Mouse (Mus musculus) G1E (cell line): ENCODE results near the gene Nxpe2. TPM values are rescaled to one million over a fixed set of nuclear protein-coding genes. Genes with fewer than 3 reads are reported as not detected.

Experiments used
- ATAC-seq: 2 replicates; pipeline ENCODE4 v1.8.0; 2016; ENCODE audit warnings: mild to moderate bottlenecking; ENCODE audit not compliant: insufficient number of reproducible peaks, poor library complexity, low FRiP score, severe bottlenecking; ENCODE audit errors: extremely low read depth
- DNase-seq: peaks from one replicate; pipeline ENCODE4 v3.0.0; 2012; ENCODE audit warnings: low spot score
- H3K27me3 ChIP-seq: 2 replicates; pipeline ENCODE4 v1.6.1; 2012; ENCODE audit warnings: mild to moderate bottlenecking, low read length, inconsistent platforms; ENCODE audit not compliant: insufficient read depth
- H3K36me3 ChIP-seq: replicated peaks from 2 replicates; pipeline ENCODE3; 2012; ENCODE audit warnings: mild to moderate bottlenecking, inconsistent platforms
- H3K4me1 ChIP-seq: 2 replicates; pipeline ENCODE4 v1.6.1; 2012; ENCODE audit warnings: low read depth, low read length, inconsistent platforms, mixed read lengths; ENCODE audit not compliant: insufficient read depth
- H3K4me3 ChIP-seq: 2 replicates; pipeline ENCODE4 v1.5.1; 2012; ENCODE audit warnings: low read depth, mild to moderate bottlenecking, inconsistent platforms, low read length, moderate library complexity, mixed read lengths
- H3K9me3 ChIP-seq: replicated peaks from 2 replicates; pipeline ENCODE4 v1.6.1; 2012; ENCODE audit warnings: inconsistent platforms
- CTCF ChIP-seq: IDR thresholded peaks from 2 replicates; pipeline ENCODE4 v1.5.1; 2012; ENCODE audit warnings: low read depth, low read length, inconsistent platforms, mixed read lengths
- GATA1 ChIP-seq: IDR thresholded peaks from 2 replicates; pipeline ENCODE4 v1.6.1; 2012; ENCODE audit warnings: borderline replicate concordance, low read length, inconsistent platforms, mixed read lengths
- GATA2 ChIP-seq: IDR thresholded peaks from 2 replicates; pipeline ENCODE4 v1.6.1; 2012; ENCODE audit warnings: low read depth, low read length, inconsistent platforms, borderline replicate concordance
- POLR2AphosphoS5 ChIP-seq: IDR thresholded peaks from 2 replicates; pipeline ENCODE4 v1.6.1; 2012; ENCODE audit warnings: low read depth, low read length, inconsistent platforms; ENCODE audit not compliant: insufficient replicate concordance
- TAL1 ChIP-seq: conservative IDR thresholded peaks from 2 replicates; pipeline ENCODE4 v1.6.1; 2012; ENCODE audit warnings: low read depth, low read length, inconsistent platforms, mixed read lengths
- polyA plus RNA-seq: library from polyadenylated mRNA; stranded (reverse); fragments of >175 nt; gene quantifications from 2 replicates; pipeline ENCODE4 v1.2.3, GENCODE M21; 2012
- total RNA-seq, 2 experiments: library from RNA; stranded (forward) in 1 of 2; stranded (reverse) in 1 of 2; fragments of 200-1000 nt in 1 of 2; fragments of >200 nt in 1 of 2; fragmentation: Nextera tagmentation in 1 of 2; gene quantifications; 2 replicates each; pipeline ENCODE4 v1.2.3; 2014 to 2017

Nxpe2 gene
- total RNA-seq (2014; fragmentation: Nextera tagmentation), result 10.5 and 64.3 TPM in 2 replicates
- 1.5 and 2.3 TPM in 2 replicates for total RNA-seq (2017)
- 0.12 and 0.18 TPM in 2 replicates for polyA plus RNA-seq

- Histone ChIP-seq H3K36me3 (no peaks in the 10 kb centered on the region), H3K4me1 (peaks cover 68% of the 10 kb centered on the region), H3K27me3 (no peaks in the 10 kb centered on the region), H3K4me3 (no peak within 1 kb of the TSS), H3K9me3 (no peaks in the 10 kb centered on the region)
- TF ChIP-seq POLR2AphosphoS5 (no peak), TAL1 (no peak), CTCF (no peak), GATA2 (no peak), GATA1 (no peak)
- DNase-seq (no peak), ATAC-seq (no peak)
Measured at GRCm38 (mm10) chr9:48353148-48353698, at the start of gene Nxpe2. Gene Nxpe2 (minus strand): TSS chr9:48353454.

GRCm38 (mm10) chr9:48389983-48390382, 36.7 kb upstream of the Nxpe2 start:
- Histone ChIP-seq H3K27me3 (no peaks in the 10 kb centered on the region), H3K4me1 (peaks cover 3% of the 10 kb centered on the region; the same call in 1 of the 2 replicates), H3K36me3 (peaks cover 77% of the 10 kb centered on the region), H3K9me3 (no peaks in the 10 kb centered on the region), H3K4me3 (no peak overlapping the region)
- ATAC-seq (no peak), DNase-seq (no peak)
- TF ChIP-seq GATA1 (no peak), GATA2 (no peak), POLR2AphosphoS5 (no peak), TAL1 (no peak), CTCF (no peak)

DNA sequence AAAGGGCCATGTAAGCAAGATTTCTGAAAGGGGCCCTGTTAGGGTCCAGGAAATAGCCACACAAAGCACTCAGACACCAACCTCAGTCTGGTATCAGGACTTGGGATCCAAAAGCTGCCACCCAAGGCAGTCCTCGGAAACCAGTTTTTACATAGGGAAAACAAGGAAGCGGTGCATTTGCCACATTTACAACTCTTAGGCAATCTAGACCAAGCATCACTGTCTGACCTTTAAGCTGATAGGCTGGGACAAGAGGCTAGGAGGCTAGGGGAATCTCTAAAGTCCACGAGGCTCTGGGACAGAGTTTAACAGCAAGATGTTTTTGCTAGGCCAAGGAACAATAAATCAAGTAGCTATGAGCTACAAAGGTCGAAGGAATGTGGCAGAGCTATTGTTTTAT, 35.2 kb upstream of the Nxpe2 start:
- DNase-seq, result no peak
- peaks cover 73% of the 10 kb centered on the region for H3K36me3 ChIP-seq
- H3K27me3 ChIP-seq, result no peaks in the 10 kb centered on the region
- H3K4me3 ChIP-seq, result no peak overlapping the region
- peaks cover 3% of the 10 kb centered on the region; the same call in 1 of the 2 replicates for H3K4me1 ChIP-seq
- TF ChIP-seq GATA1, result no peak
- TF ChIP-seq CTCF, result no peak
- no peak for TF ChIP-seq TAL1
- TF ChIP-seq POLR2AphosphoS5, result no peak
- TF ChIP-seq GATA2, result no peak
- no peaks in the 10 kb centered on the region for H3K9me3 ChIP-seq
- ATAC-seq, result no peak

- peaks cover 46% of the 10 kb centered on the region for H3K36me3 ChIP-seq
- peak; percentile 41 for ATAC-seq
Measured at GRCm38 (mm10) chr9:48374357-48374756, 21.1 kb upstream of the Nxpe2 start.

DNA sequence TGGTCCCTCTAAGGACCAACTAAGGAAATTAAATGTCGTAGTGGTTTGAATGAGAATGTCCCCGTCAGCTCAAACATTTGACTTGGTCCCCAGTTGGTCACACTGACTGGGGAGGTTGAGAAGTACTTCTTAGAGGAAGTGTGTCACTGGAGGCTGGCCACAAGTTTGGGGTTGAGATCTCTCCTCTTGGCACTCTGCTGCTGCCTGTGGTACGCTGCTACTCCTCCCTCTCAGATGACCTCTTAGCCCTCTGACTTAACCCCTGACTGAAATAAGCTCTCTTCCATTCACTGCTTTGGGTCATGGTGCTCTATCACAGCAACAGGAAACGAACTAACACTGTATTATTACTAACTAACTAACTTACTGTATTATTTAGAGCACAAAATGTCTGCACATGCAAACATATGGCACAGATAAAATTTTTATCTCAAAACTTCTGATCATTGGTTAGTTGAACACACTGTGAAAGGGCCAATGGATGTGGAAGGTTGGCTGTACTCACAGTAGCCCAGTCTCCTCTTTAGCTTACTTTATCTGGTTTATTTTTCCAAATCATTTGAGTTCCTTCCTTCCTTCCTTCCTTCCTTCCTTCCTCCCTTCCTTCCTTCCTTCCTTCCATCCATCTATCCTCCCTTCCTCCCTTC, 20.1 kb upstream of the Nxpe2 start:
- H3K4me1 ChIP-seq, result peaks cover 53% of the 10 kb centered on the region
- no peak overlapping the region; the same call in 1 of the 2 replicates for H3K4me3 ChIP-seq
- H3K9me3 ChIP-seq, result no peaks in the 10 kb centered on the region
- ATAC-seq, result peak; percentile 89
- no peaks in the 10 kb centered on the region for H3K27me3 ChIP-seq
- TF ChIP-seq CTCF (no peak), GATA2 (no peak), TAL1 (no peak), POLR2AphosphoS5 (no peak)
- DNase-seq, result peak; percentile 39
- peaks cover 50% of the 10 kb centered on the region for H3K36me3 ChIP-seq

More at GRCm38 (mm10) chr9:48374357-48374756, 21.1 kb upstream of the Nxpe2 start:
- no peak for TF ChIP-seq GATA1
- TF ChIP-seq POLR2AphosphoS5, result no peak
- H3K27me3 ChIP-seq, result no peaks in the 10 kb centered on the region
- H3K9me3 ChIP-seq, result no peaks in the 10 kb centered on the region
- H3K4me3 ChIP-seq, result peak overlapping the region; percentile 48; the same call in 1 of the 2 replicates
- H3K4me1 ChIP-seq, result peaks cover 50% of the 10 kb centered on the region
- no peak for DNase-seq

GRCm38 (mm10) chr9:48362743-48363142, 9.5 kb upstream of the Nxpe2 start:
- Histone ChIP-seq H3K27me3 (no peaks in the 10 kb centered on the region), H3K4me3 (peak overlapping the region; percentile 69), H3K36me3 (peaks cover 28% of the 10 kb centered on the region), H3K4me1 (peaks cover 71% of the 10 kb centered on the region), H3K9me3 (no peaks in the 10 kb centered on the region)
- ATAC-seq (no peak), DNase-seq (no peak)
- TF ChIP-seq GATA2, result no peak
- no peak for TF ChIP-seq TAL1
- no peak for TF ChIP-seq GATA1
- TF ChIP-seq CTCF, result no peak
- no peak for TF ChIP-seq POLR2AphosphoS5

DNA sequence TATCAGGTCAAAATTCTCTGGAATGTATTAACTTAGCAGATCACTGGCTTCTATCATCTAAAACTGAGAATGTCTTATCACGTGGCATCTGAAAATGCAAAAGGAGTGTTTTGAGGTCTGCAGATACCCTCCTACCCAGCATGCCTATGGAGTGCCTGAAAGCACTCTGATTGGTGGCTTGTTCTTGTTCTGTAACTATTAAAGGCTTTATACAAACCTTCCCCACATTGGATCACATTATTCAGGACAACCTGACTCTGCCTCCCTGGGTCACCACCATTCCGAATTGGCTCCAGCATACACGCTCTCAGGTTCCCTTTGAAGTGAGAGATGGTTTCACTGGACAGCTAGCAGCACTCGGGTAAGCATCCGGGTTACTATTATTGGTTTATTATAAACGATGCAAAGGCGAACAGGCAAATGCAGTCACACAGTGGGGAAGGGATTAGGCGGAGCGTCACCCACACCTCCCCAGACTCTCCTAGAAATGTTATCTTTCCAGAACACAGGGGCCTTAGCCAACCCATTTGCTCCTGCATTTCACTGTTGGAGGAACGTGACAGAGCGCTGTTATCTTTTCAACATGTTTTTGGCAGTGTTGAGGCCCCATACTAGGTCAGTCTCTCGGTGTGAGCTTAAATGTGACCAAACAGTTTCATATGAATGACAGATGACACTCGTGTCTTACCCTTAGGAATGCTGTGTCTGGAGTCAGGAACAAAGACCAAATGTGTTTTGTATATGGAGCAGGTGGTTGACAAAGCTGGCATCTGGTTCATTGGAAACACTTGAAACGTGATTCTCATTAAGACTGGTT, 8.8 kb upstream of the Nxpe2 start:
- Histone ChIP-seq H3K36me3 (peaks cover 23% of the 10 kb centered on the region), H3K4me1 (peaks cover 76% of the 10 kb centered on the region), H3K4me3 (peak overlapping the region; percentile 69), H3K9me3 (no peaks in the 10 kb centered on the region), H3K27me3 (no peaks in the 10 kb centered on the region)
- TF ChIP-seq GATA1 (no peak), CTCF (no peak), TAL1 (peak; percentile 89), POLR2AphosphoS5 (peak; percentile 70; the same call in 1 of the 2 replicates), GATA2 (no peak)
- DNase-seq (peak; percentile 63), ATAC-seq (peak; percentile 76)
